Mouse (Mus musculus) limb, embryonic 10.5 days (tissue): ENCODE measurements around the gene Aff1. TPM values are rescaled to one million over a fixed set of nuclear protein-coding genes. Genes with fewer than 3 reads are reported as not detected.

Experiments used
- DNase-seq: peaks from one replicate; pipeline ENCODE4 v3.0.0-alpha.2; 2017; ENCODE audit warnings: low spot score
- H3K27ac ChIP-seq: fragments of 300-500 bp; sonication (generic); 2 replicates; pipeline ENCODE4 v1.5.1; 2016; ENCODE audit warnings: mild to moderate bottlenecking
- H3K27me3 ChIP-seq: fragments of 300-500 bp; sonication (generic); 2 replicates; pipeline ENCODE4 v1.6.1; 2016; ENCODE audit warnings: low read depth, mild to moderate bottlenecking; ENCODE audit not compliant: poor library complexity, severe bottlenecking
- H3K36me3 ChIP-seq: fragments of 300-500 bp; sonication (generic); 2 replicates; pipeline ENCODE4 v1.6.1; 2016; ENCODE audit warnings: mild to moderate bottlenecking, moderate library complexity
- H3K4me1 ChIP-seq: fragments of 300-500 bp; sonication (generic); 2 replicates; pipeline ENCODE4 v1.6.1; 2016
- H3K4me3 ChIP-seq: fragments of 300-500 bp; sonication (generic); 2 replicates; pipeline ENCODE4 v1.5.1; 2016; ENCODE audit warnings: mild to moderate bottlenecking, moderate library complexity
- H3K9me3 ChIP-seq: fragments of 300-500 bp; sonication (generic); replicated peaks from 2 replicates; pipeline ENCODE4 v1.6.1; 2016; ENCODE audit warnings: mild to moderate bottlenecking
- WGBS: fragments of 180-500 bp; shearing (Covaris S2); methylation state at CpG from one replicate; pipeline ENCODE4 v1.1.7; 2016; 5-methylcytosine and 5-hydroxymethylcytosine counted together
- polyA plus RNA-seq: library from polyadenylated mRNA; unstranded; fragments of >200 nt; fragmentation: Nextera tagmentation; extraction: Ambion mirVana; gene quantifications from 2 replicates; pipeline ENCODE4 v1.2.1, GENCODE M21; 2016

Aff1 gene
- polyA plus RNA-seq, 1 experiment from 2014 or later: 4.6 TPM

DNA sequence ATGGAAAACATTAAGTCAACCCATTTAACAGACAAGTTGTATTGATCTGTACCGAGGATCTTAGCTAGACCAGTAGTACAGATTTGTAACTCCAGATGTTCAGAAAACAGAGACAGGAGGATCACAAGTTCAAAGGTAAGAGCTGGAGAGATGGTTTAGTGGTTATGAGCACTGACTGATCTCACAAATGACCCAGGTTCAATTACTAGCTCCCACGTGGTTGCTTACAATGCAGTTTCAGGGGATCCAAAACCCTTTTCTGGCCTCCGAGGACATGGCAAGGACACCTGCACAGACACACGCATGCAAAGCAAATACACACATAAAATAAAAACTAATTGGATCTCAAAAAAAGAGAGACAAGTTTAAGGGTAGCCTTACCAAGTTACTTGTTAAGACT lies 6.4 kb downstream of the Aff1 start:
- no peak for DNase-seq
- no peak overlapping the region for H3K27ac ChIP-seq
- H3K27me3 ChIP-seq: peaks cover 25% of the 10 kb centered on the region
- H3K4me1 ChIP-seq: peaks cover 10% of the 10 kb centered on the region
- H3K4me3 ChIP-seq: no peak overlapping the region
- 77% methylated on average over 4 of the region's 4 CpGs for WGBS
- H3K36me3 ChIP-seq: no peaks in the 10 kb centered on the region
- no peaks in the 10 kb centered on the region for H3K9me3 ChIP-seq

DNA sequence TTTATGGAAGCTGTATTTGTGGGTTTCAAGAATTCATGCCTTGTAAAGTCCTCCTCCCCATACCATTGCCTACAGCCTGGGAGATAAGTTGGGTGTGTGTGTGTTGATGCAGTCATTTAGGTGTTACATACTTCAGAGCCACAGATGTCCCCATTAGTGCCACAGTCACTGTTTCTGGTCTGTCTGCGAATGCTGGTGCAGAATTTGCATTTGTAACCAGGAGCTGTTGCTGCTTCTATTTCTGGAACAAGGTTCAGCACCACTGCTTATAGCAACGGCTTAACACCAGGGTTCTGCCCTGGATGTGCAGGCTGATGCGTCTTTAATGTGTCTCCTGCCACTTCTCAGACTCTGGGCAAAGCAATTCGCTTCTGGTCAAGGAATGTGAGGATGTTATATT lies 7.4 kb downstream of the Aff1 start:
- H3K4me1 ChIP-seq: peaks cover 7% of the 10 kb centered on the region; the same call in 1 of the 2 replicates
- DNase-seq: no peak
- no peak overlapping the region for H3K4me3 ChIP-seq
- peaks cover 15% of the 10 kb centered on the region for H3K27me3 ChIP-seq
- no peaks in the 10 kb centered on the region for H3K9me3 ChIP-seq
- H3K36me3 ChIP-seq: no peaks in the 10 kb centered on the region
- H3K27ac ChIP-seq: no peak overlapping the region
- WGBS: 44% methylated on average over 4 of the region's 4 CpGs

DNA sequence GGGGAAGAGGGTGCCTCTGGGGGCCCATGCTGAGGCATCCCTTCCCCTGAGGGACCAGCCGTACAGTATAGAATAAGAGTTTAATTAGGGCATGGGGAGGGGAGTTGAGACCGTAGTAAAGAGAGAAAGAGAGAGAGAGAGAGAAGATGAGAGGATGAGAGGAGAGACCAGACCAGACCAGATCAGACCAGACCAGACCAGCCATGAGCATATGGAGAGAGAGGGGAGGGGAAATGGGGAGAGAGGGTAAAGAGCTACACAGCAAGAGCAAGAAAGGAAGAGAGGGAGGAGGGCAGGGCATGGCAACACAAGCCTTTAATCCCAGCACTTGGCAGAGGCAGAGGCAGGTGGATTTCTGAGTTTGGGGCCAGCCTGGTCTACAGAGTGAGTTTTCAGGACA lies 8.5 kb downstream of the Aff1 start:
- H3K4me1 ChIP-seq: peaks cover 7% of the 10 kb centered on the region; the same call in 1 of the 2 replicates
- H3K27ac ChIP-seq: no peak overlapping the region
- H3K36me3 ChIP-seq: no peaks in the 10 kb centered on the region
- no peaks in the 10 kb centered on the region for H3K9me3 ChIP-seq
- H3K4me3 ChIP-seq: no peak overlapping the region
- H3K27me3 ChIP-seq: peaks cover 10% of the 10 kb centered on the region; the same call in 1 of the 2 replicates
- 91% methylated on average over 2 of the region's 2 CpGs for WGBS
- no peak for DNase-seq

DNA sequence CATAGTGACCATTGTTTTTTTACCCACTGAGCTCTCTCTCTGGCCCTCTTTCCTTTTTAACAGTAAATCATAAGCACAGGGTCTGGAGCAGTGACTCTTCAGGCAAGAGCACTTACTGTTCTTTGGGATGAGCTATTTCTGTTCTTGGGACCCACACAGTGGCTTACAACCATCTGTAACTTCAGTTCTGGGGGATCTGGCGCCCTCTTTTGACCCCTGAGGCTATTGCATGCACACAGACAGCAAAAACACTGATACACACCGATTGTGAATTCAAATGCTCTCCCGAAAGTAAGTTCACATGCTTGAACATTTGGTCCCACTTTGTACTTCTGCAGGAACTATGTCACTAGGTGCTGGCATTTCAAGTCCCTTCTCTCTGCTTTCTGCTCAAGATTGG lies 9.3 kb downstream of the Aff1 start:
- Histone ChIP-seq H3K4me3 (no peak overlapping the region), H3K36me3 (no peaks in the 10 kb centered on the region), H3K27ac (no peak overlapping the region), H3K9me3 (no peaks in the 10 kb centered on the region), H3K27me3 (peaks cover 7% of the 10 kb centered on the region; the same call in 1 of the 2 replicates), H3K4me1 (peaks cover 7% of the 10 kb centered on the region; the same call in 1 of the 2 replicates)
- WGBS: 72% methylated on average over 3 of the region's 3 CpGs
- no peak for DNase-seq

DNA sequence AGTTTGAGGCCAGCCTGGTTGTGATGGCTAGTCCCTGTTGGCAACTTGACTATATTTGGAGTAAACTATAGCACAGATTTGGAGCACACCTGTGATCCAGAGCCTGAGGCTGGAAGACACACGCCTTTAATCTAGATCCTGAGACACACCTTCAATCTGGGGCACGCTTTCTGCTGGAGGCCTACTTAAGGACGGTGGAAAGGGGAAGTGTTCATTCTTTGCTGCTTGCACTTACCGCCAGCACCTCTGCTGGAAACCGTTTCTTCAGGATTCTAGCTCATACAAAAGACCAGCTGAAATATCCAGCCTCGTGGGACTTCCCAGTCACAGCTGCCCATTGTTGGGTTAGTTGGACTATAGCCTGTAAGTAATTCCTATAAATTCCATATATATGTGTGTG lies 10.4 kb downstream of the Aff1 start:
- DNase-seq: no peak
- Histone ChIP-seq H3K9me3 (no peaks in the 10 kb centered on the region), H3K4me1 (peaks cover 2% of the 10 kb centered on the region; the same call in 1 of the 2 replicates), H3K27ac (no peak overlapping the region), H3K36me3 (no peaks in the 10 kb centered on the region), H3K4me3 (no peak overlapping the region), H3K27me3 (peaks cover 2% of the 10 kb centered on the region; the same call in 1 of the 2 replicates)
- WGBS: 79% methylated on average over 6 of the region's 6 CpGs

DNA sequence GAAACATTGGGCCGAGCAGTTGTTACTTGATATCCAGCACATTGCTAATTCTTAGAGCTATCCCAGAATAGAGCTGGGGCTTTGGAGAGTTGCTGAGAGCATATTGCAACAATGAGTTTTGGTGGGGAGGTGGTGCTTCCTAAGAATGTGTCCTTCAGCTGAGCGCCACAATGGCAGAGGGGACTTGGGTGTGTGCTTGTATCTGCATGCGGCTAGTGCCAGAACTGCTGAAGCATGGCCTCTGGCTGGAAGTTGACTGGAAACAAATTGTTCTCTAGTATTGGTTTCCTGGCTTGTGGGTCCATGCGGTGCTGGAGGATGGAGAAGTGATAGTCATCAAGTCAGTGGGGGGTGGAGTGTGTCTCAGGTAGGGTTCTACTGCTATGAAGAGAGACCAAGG lies 13.2 kb downstream of the Aff1 start:
- H3K36me3 ChIP-seq: no peaks in the 10 kb centered on the region
- no peak overlapping the region for H3K27ac ChIP-seq
- over 99% methylated on average over 4 of the region's 4 CpGs for WGBS

DNA sequence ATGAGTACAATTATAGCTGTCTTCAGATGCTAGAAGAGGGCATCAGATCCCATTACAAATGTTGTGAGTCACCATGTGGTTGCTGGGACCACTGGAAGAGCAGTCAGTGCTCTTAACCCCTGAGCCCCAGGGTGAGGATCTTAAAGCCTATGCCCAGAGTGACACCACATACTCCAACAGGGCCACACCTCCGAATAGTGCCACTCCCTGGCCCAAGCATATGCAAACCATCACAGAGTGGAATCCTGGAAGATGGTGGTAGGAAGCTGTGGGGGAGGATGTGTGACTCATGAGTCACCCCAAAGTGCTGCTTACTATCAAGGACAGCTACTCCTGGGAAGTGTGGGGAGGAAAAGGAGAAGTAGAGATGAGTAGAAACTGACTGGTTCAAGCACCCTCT lies 13.7 kb downstream of the Aff1 start:
- Histone ChIP-seq H3K4me3 (no peak overlapping the region), H3K9me3 (no peaks in the 10 kb centered on the region), H3K27me3 (no peaks in the 10 kb centered on the region), H3K4me1 (no peaks in the 10 kb centered on the region), H3K27ac (no peak overlapping the region), H3K36me3 (no peaks in the 10 kb centered on the region)
- no peak for DNase-seq
- WGBS: 92% methylated on average over 1 of the region's 1 CpGs

More for the DNA sequence above, 13.2 kb downstream of the Aff1 start:
- Histone ChIP-seq H3K27me3 (no peaks in the 10 kb centered on the region), H3K9me3 (no peaks in the 10 kb centered on the region), H3K4me1 (no peaks in the 10 kb centered on the region), H3K4me3 (no peak overlapping the region)
- no peak for DNase-seq

DNA sequence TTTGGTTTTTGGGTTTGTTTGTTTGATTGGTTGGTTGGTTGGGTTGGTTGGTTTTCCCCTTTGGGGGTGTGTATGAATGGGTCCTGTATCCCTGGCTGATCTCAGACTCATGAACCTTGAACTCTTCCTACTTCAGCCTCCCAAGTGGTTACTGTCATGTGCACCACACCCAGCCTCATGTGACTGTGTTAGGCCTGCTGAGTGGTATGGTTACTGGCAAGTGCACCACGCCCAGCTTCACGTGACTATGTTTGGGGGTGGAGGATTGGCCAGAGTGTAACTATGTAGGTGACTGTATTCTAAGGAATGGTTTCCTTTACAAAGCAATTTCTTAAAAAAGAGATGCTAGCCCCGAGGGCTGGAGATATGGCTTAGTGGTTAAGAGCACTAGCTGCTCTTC lies 16.9 kb downstream of the Aff1 start:
- no peak for DNase-seq
- H3K27ac ChIP-seq: no peak overlapping the region
- WGBS: 88% methylated on average over 3 of the region's 3 CpGs
- H3K4me3 ChIP-seq: no peak overlapping the region
- H3K4me1 ChIP-seq: no peaks in the 10 kb centered on the region
- H3K36me3 ChIP-seq: no peaks in the 10 kb centered on the region
- H3K9me3 ChIP-seq: no peaks in the 10 kb centered on the region
- no peaks in the 10 kb centered on the region for H3K27me3 ChIP-seq

DNA sequence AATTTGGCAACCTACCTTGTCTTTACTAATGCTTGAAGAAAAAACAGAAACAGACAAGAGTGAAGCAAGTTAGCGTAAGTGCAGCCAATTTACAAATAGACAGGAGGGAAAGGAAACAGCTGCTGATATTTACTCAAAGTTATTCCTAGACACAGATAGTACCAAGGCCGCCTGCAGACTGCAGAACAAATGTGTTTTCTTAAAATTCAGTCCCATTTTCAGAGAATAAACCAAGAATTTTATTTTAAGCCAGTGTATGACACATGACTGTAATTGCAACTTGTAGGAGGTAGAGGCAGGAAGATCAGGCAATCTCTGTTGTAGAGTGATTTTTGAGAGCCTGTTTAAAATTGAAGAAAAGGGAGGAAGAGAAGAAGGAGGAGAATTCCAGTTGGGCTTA lies 19.7 kb downstream of the Aff1 start:
- Histone ChIP-seq H3K27me3 (no peaks in the 10 kb centered on the region), H3K36me3 (no peaks in the 10 kb centered on the region), H3K9me3 (no peaks in the 10 kb centered on the region), H3K4me1 (no peaks in the 10 kb centered on the region), H3K4me3 (no peak overlapping the region), H3K27ac (no peak overlapping the region)
- 82% methylated on average over 2 of the region's 2 CpGs for WGBS
- DNase-seq: no peak

DNA sequence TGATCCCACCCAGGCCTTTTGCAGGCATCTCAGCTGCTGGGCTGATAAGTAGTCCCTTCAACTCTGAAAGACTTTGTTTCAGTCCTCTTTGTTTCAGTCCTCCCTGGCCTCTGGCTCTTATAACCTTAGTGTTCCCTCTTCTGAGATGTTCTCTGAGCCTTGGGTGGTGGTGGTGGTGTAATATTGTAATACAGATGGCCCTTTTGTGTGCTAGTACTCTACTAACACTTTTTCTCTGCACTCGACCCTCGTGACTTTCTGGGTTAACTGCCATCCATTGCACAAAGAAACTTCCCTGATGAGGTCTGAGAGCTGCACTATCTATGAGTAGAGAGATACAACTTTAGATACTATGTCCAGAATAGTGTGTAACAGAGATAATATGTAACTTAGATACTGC lies 21.2 kb downstream of the Aff1 start:
- H3K27me3 ChIP-seq: no peaks in the 10 kb centered on the region
- 87% methylated on average over 2 of the region's 2 CpGs for WGBS
- H3K4me3 ChIP-seq: no peak overlapping the region
- H3K27ac ChIP-seq: no peak overlapping the region
- no peaks in the 10 kb centered on the region for H3K36me3 ChIP-seq
- H3K9me3 ChIP-seq: no peaks in the 10 kb centered on the region
- no peaks in the 10 kb centered on the region for H3K4me1 ChIP-seq
- no peak for DNase-seq

DNA sequence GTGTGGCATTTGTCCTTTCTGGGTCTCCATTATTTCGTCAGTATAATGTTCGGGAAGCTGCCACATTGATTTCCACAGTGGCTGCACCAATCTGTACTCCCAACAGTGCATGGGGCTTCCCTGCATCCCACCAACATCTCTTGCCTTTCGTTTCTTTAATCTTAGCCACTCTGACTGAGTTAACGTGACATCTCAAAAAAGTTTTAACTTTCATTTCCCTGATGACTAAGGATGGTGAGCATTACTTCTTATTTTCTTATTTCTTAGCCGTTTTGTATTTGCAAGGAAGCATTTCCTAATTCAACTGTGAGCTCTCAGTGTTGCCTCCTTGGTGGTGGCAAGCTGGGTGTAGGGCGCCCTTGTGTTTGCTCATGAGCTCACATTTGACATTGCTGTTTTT lies 22.8 kb downstream of the Aff1 start:
- H3K9me3 ChIP-seq: no peaks in the 10 kb centered on the region
- no peak overlapping the region for H3K4me3 ChIP-seq
- no peak for DNase-seq
- no peak overlapping the region for H3K27ac ChIP-seq
- H3K4me1 ChIP-seq: peaks cover 9% of the 10 kb centered on the region
- no peaks in the 10 kb centered on the region for H3K36me3 ChIP-seq
- WGBS: 86% methylated on average over 6 of the region's 6 CpGs
- no peaks in the 10 kb centered on the region for H3K27me3 ChIP-seq

DNA sequence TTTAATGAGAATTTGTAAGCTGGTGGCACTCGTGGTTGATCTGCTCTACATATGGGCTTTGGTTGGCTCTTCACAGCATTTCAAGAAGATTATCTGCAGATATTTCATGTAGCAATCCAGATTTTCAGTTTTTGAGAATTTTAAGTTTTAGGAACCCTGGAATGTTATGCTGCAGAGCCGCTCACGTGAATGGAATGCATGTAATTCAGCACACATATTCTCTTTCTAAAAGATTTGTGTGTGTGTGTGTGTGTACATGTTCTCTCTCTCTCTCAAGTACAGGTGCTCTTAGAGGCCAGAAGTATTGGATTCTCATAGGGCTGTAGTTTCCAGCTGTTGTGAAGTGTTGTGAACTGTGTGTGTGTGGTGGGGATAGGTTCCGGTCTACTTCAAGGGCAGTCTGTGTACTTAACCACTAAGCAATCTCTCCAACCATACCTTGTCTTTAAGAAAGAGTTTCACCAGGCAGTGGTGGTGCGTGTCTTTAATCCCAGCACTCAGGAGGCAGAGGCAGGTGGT lies 24.7 kb downstream of the Aff1 start:
- no peaks in the 10 kb centered on the region for H3K36me3 ChIP-seq
- DNase-seq: no peak
- WGBS: 90% methylated on average over 5 of the region's 5 CpGs
- H3K27me3 ChIP-seq: no peaks in the 10 kb centered on the region
- H3K9me3 ChIP-seq: no peaks in the 10 kb centered on the region
- no peak overlapping the region for H3K27ac ChIP-seq
- H3K4me1 ChIP-seq: peaks cover 11% of the 10 kb centered on the region
- no peak overlapping the region for H3K4me3 ChIP-seq

DNA sequence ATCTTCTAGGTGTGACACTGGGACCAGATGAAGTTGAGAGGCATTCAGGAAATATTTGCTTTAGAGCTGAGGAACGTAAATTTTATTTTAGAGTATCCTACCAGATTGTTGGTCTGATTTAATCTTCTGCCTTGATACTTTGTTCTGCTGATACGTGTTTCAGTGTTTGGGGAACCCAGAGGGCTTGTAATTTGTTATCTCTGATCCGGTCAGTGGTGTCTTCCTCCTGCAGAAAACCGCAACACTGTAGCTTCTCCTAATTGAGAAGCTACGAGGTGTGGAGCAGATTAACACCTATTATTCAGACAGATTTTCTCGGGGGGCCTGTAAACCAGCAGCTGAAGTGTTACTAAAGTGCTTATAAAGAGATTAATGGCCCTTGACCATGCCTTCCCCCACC lies 27.0 kb downstream of the Aff1 start:
- 24% methylated on average over 6 of the region's 6 CpGs for WGBS
- Histone ChIP-seq H3K9me3 (no peaks in the 10 kb centered on the region), H3K27ac (no peak overlapping the region), H3K4me3 (no peak overlapping the region), H3K36me3 (no peaks in the 10 kb centered on the region), H3K4me1 (peaks cover 22% of the 10 kb centered on the region), H3K27me3 (0 out of 2 replicates have a peak, but pooled peaks cover 3% of the 10 kb centered on the region)
- DNase-seq: no peak

DNA sequence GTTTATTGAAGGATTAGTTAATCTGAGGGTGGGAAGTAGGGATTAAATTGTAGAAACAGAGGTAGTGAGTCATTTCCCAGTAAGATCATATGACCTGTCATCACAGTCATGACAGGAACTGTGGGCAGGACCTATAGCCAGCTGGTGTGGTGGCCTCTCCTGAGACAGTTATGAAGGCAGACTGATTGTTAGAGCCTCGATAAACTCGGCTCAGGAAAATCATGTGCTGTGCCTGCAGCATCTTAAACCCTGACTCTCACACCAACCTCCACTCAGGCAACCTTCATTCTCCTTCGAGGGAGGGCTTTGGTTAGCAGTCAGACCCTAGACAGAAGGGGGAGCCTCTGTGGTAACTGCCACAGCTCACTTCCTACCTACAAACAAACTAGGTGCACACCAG lies 27.7 kb downstream of the Aff1 start:
- peaks cover 29% of the 10 kb centered on the region for H3K4me1 ChIP-seq
- no peaks in the 10 kb centered on the region for H3K36me3 ChIP-seq
- no peak overlapping the region for H3K4me3 ChIP-seq
- H3K27ac ChIP-seq: no peak overlapping the region
- 77% methylated on average over 3 of the region's 3 CpGs for WGBS
- 0 out of 2 replicates have a peak, but pooled peaks cover 3% of the 10 kb centered on the region for H3K27me3 ChIP-seq
- H3K9me3 ChIP-seq: no peaks in the 10 kb centered on the region
- DNase-seq: no peak
